Mouse (Mus musculus): ENCODE data around the gene Exosc7.

The Exosc7 gene

DNA sequence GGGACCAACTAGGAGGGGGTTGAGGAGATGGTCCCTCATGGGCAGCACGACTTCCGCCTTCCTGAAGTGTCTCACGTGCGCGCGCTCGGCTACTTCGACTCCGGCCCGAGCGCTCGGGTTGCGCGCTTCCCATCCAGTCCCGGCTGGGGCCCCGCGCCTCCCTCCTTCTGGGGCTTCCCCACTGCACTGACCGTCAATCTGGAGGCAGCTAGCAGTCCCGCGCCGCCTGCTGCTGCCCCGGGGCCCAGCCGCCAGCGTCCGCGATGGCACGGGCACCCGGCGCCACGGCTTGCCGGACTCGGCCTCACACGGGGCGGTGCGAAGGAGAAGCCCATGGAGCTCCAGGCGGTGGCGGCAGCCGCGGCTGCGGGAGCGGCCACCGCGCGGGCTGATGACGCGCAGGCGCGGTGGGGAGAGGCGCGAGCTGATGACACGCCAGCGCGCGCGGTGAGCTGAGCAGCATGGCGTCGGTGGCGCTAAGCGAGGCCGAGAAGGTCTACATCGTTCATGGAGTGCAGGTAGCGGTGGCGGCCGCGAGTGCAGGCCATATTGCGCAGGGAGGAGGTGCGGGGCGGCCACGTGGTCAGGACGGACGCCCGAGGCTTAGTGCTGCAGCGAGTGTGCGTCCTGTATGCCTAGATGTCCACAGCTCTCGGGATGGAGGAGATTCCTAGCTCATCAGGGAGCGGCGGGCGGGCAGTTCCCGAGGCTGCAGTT, at the start of gene Exosc7, which contains the start of gene Zdhhc3:
Gene Exosc7, plus strand, starts transcription at position 411 of the 717 bp plus-strand sequence.
Gene Zdhhc3, minus strand, starts transcription at position 401 of the 717 bp plus-strand sequence.
- peak; percentile 94 for DNase-seq (ENCODE audit: low read depth, low spot score)

DNA sequence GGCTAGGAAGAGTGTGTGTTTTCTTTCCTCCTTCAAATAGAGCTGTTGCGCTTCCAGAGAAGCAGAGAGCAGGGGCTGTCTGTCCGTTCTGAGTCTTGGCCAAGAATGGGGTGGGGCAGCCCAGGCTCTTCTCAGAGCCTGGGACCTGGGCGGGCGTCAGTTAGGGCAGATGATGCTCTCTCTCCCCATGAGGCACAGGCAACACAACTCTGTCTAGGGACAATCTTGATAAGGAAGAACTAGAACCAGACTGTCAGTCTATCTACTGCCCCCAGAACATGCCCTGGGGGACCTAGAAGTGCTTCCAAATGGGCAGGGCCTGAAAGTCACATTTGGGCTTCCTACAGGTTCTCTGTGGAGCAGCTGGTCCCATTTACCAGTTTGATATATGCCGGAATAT, 33.9 kb upstream of the Exosc7 start:
- DNase-seq (ENCODE audit: low read depth, low spot score): no peak

DNA sequence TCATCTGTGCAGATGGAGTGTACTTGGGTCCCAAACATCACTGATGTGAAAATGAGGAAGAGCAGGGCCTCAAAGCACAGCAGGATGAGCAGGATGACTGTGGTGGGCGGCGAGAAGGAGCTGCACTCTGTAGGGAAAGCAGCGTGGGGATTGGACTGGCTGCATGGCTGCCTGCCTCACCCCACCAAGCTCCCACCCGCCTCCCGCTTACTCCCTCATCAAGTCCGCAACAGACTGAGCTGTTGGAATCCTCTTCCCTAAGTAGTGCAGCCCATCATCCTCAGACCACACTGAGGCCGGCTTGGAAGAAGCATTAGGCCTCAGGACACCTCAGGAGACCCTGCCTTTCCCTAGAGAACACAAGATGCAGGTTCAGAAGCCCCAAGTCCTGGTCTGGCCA, 32.7 kb upstream of the Exosc7 start:
- DNase-seq (ENCODE audit: low read depth, low spot score): no peak

DNA sequence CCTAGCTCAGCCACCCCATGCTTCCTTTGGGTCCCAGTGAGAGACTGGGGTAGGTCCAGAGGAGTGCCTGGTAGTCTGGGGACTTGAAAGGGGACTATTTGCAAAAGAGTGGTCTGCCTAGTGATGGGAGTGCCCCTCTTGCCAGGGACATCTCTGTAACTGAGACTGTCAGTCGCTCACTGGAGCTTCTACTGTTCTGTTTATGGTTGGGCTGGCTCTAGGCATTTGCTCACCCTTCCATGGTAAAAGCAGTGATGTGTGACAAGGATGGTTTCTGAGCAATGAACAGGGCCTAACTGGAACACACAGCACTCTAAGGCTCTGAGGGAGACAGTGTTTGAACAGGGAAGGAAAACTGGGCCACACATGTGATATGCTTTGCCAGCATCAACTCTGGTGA, 32.2 kb upstream of the Exosc7 start:
- DNase-seq (ENCODE audit: low read depth, low spot score): no peak

DNA sequence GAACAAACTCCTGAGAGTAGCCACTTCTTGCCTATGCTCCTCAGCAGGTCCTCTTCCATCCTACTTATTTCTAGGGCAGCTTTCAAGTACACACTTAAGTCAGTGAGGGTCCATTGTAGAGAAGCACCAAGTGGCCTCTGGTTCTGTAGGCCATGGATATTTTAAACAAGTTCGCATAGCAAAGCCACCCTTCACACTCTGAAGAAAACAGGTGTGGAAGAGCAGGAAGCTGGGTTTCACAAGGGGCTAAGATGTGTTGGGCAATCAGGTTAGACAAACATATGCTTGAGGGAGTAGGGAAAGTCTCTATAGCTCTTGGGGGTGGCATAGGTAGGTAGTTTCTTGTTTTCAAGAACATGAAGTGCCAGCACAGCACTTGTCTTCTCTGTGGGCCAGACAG, 27.6 kb upstream of the Exosc7 start:
- no peak for DNase-seq (ENCODE audit: low read depth, low spot score)

DNA sequence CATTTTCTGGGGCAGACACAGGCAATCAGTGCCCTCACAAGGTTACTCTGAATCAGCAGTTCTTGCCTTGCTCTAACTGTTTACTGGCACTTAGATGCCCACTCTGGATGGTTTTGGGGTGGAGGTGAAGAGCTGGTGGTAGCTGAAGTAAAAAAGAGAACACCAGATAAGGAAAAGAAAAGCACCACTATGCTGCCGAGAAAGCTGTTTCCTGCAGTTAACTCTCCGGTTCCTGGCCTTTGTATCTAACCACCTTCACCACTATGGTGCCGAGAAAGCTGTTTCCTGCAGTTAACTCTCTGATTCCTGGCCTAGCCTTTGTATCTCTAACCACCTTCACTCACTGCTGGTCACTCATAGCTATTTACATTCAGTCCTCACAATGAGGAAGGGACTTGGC, 25.5 kb upstream of the Exosc7 start:
- DNase-seq (ENCODE audit: low read depth, low spot score): peak; percentile 30

DNA sequence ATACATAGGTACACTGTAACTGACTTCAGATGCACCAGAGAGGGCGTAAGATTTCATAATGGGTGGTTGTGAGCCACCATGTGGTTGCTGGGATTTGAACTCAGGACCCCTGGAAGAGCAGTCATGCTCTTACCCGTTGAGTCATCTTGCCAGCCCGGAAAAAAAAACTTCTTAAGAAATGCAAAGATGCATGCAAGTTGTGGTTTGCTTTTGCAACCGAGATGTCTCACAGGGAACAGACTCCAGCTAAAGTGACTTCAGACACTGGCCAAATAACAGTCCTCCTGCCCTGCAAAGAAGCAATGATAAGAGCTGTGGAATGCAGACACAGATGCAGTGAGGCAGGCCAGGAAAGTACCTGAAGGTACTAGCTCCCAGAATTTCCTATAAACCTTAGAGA, 22.2 kb upstream of the Exosc7 start:
- DNase-seq (ENCODE audit: low read depth, low spot score): no peak

DNA sequence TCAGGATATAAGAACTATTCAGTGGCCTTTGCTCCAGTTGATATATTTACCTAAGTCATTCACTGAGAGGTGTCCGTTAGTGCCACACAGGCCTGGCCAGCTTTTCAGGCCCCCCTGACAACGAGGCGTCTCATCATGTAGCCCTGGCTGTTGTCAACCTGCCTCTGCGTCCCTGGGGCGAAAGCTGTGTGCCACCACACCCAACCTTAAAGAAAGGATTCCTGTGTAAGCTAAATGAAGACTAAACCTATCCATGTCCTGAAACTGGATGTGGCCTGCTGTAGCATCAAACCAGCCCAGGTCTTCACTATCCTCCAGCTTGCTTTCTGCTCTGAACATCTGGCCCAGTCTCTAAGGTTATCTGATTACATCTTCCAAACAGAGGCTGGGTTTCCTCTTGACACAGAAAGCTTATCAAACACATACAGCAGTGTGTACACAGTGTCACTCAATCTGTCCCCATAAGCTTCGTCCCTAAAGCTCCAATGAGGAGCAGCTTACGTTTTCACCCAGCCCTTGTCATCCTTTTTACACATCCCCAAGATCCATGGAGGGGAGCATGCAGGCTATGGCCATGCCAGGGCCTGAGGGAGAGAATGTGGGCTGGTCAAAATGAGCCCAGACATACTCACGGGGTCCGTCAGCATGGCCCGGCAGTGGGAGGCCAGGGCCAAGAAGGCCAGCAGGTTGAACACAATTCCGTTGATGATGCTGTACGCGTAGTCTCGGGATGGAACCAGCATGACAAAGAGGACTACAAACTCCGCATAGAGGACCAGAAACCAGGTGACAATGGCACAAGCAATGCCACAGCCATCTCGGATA, 13.2 kb upstream of the Exosc7 start:
- no peak for DNase-seq (ENCODE audit: low read depth, low spot score)

DNA sequence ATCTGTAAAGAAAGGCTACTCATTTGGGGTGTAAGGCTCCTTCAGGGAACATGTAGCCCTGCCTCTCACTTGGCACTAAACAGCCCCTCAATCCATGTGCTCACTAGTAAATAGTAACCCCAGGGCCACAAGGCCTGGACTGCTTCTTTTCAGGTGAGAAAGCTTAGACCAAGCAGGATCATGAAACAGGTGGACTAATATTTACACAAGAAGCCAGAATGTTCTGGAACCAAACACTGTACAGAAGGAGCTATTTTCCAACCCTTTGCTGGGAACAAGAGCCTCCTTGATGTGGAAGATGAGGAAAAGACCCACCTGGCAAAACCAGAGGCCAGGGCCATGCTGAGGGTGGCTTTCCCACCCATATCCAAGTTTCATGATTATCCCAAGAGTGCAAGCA, 9.6 kb upstream of the Exosc7 start:
- no peak for DNase-seq (ENCODE audit: low read depth, low spot score)

DNA sequence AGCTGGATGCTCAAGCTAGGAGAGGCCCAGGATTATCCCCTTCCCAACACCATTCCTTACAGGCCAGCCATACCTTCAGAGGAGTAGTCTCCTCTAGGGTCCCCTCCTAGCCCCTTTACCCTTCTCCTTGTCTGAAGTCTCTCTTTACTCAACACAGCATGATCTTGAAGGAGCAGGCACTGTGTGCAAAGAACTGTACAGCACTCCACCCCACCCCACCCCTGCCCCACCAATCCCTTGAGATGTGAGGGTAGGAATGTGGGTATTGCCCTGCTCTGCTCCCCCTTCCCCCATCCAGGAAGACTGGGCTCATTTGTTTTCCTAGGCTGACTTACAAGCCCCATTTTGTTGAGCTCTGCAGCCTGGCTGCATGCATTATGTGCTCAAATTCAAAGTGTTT, 8.7 kb upstream of the Exosc7 start:
- no peak for DNase-seq (ENCODE audit: low read depth, low spot score)

DNA sequence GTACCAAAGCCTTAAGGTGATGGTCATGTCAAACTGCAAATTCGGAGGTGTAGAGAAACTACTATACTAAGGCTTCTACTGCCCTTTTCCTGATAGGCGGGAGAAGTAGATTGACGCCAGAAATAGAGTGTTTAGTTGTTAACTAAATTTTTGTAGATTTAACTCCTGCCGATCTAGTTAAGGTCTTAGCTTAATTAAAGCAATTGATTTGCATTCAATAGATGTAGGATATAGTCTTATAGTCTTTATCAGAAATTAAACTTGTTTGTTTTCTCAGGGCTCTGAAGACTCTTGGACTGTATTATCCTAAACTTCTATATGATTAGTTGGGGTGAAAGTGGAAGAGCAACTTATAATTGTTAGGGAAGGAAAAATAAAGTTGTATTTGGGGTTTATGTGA, 5.8 kb upstream of the Exosc7 start:
- no peak for DNase-seq (ENCODE audit: low read depth, low spot score)

DNA sequence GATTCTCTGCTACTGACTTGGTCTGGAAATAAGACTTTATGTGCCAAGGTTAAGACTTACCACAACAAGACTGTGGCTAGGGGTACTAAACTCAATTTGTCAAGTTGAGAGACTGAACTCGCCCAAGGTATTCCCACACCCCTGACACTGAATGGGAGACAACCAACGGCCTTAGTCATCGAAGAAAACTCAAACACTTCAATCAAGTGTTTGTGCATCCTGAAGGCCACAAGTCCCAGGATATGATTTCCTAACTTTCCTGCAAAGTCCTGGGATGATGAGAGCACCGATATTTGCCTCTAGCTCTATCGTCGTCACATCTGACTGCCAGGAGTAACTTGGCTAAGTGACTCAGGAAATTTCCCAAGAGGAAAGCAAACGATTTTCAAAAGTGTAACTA, 3.8 kb upstream of the Exosc7 start:
- DNase-seq (ENCODE audit: low read depth, low spot score): no peak

DNA sequence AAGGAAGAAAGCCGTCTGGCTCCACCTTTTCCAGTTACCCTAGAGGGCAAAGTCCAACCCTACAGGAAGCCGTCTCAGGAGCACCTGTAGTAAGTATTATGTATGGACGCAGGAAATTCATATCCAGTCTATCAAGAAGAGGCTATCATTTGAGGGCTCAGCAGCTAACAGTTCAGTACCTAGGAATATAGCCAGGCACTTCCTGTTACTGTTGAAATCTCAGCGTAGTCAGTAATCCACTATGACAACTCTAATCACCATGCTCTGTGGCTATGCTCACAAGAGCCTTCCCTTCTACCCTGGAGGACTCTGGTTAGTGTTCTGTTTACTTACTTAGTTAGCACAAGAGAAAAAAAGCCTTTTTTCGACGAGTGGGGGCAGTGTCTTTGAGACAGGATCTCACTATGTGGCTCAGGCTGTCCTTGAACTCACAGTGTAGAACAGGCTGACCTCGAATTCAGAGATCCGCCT, 1.2 kb upstream of the Exosc7 start:
- peak; percentile 38 for DNase-seq (ENCODE audit: low read depth, low spot score)

DNA sequence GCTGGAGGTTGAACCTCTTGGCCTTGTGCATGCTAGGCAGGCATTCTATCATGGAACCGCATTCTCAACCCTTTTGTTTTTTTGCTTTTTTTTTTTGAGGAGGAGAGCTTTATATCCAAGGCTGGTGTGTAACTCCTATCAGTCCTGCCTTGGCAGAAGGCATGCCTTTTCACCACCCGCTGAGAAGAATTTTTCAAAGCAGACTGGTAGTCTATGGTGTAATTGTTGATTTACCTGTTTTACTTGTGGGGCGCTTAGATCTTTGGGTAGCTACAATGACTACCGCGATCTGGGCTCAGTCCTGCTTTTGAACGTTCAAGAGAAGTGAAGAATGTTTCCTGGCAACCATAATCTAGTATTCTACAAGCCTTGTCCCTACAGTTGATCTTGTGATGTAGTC, 916 bp downstream of the Exosc7 start:
- no peak for DNase-seq (ENCODE audit: low read depth, low spot score)

DNA sequence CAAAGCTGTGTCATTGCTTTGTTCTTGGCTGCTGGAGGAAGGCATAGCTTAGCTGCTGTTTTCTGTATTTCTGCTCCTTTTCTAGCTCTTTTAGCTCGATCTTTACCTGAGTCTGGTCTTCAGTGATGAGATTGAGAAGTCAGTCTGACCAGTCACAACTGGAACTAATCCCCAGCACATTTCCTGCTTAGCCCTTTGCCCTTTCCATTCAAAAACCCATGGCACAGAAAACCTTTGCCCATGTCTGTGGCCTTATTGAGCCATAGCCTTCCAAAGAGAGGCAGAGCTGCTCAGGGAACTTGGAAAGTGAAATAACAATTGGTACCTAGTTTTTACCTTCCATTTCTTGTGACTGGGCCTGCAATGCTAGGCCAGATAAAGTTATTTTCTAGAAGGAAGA, 2.6 kb downstream of the Exosc7 start:
- no peak for DNase-seq (ENCODE audit: low read depth, low spot score)

DNA sequence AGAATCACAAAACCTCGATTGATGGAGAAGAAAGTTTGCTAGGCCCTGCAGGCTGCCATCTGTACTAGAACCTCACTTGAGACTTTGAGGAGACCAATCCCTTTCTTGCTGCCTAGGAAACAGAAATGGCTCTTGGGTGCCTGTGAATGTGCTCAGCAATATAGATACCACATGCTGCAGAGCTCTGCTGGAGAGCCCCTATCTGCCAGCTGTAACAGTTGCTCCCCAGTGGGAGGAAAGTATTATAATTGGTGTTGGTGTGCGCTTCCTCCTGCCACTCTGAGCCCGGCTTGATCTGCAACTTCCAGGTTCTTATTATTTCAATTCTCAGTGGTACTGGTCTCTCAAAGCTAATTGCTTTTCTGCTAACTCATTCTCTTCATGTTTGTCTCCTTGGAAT, 10.0 kb downstream of the Exosc7 start:
- DNase-seq (ENCODE audit: low read depth, low spot score): no peak

DNA sequence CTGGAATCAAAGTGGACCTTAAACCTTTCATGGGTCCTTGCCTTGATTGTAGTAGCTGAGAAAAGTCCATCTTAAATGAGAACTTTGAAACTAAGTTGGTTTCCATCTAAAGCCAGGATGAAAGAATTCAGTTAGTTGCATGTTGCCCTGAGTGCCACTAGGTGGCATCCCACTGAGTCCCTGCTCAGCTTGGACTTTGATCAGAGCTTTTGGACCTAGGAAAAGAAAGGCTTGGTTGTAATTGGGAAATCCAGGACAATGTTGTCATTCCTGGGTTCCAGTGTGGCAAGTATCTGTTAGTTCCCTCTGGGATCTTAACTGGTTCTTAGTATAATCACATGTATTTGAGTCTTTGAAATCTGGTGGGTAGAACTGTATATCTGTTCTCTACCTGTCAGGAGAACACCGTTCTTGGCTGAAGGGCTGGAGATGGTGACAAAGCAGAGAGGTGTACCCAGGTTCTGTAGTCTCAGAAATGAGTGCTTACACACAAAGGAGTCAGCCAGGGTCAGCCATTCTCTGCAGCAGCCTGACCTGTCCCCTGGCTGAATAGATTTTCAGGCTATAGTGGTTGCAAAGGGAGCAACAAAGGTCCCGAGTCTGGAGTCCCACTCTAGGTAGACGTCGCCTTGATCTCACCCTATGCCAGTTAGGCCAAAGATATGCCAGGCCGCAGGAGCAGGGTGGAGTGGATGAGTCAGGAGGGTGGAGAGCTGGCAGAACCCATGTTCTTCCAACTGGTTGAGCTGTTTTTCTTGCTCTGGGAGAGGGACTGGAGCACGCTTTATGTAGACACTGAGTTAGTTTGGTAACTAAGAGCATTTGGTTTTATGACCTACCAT, 10.8 kb downstream of the Exosc7 start:
- DNase-seq (ENCODE audit: low read depth, low spot score): peak; percentile 18

DNA sequence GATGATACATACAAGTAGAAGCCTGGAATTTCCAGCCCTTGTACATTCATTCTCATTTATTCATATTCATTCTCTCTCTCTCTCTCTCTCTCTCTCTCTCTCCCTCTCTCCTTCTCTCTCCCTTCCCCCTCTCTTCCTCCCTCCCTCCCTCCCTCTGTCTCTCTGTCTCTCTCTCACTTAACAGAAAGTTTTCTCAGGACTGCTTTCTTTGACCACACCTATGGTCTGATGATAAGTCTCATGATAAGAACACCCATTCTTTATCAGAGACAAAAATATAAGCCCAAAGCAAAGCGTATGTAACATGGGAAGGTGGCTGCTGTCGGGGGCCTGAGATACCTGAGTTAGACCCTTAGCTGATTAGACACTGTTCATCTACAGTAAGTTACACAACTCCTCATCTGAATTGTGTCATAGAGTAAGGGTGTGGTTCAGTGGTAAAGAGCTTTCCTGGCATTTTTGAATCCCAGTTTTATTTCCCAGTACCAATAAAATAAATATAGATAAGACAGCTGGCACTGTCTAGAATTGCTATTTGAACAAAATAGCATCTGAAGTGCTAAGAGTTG, 11.5 kb downstream of the Exosc7 start:
- no peak for DNase-seq (ENCODE audit: low read depth, low spot score)

DNA sequence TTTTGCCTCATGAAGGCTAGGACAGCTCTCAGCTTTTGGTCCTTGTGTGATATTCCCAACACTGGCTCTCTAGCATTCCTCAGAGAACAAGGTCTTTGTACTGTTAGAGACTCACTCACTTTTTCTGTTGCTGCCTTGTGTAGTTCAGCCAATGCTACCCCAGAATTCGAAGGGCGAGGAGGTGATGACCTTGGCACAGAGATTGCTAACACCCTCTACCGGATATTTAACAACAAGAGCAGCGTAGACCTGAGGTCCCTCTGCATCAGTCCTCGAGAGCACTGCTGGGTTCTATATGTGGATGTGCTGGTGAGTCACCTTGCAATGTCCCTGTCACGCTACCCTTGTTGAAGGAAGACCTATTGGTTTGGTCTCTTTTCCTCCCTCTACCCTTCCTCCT, 14.6 kb downstream of the Exosc7 start:
- DNase-seq (ENCODE audit: low read depth, low spot score): no peak

DNA sequence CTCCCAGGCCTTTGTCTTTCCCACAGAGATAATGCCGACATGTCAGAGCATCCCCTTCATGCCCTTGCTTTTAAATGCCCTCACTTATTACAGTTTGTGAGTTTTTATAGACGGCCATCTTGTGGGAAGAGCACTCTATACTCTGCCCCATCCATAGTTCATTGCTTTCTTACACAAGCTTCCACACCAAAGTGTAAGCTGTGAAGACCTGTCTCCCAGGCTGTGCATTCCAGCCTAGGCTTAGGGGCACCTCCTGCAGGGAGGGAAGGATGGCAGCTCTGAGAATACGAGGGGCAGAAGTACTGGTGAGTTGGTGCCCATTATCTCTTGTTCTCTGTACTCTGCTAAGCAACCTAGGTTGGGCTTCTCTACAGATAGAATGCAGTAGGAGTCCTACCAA, 20.0 kb downstream of the Exosc7 start:
- no peak for DNase-seq (ENCODE audit: low read depth, low spot score)

DNA sequence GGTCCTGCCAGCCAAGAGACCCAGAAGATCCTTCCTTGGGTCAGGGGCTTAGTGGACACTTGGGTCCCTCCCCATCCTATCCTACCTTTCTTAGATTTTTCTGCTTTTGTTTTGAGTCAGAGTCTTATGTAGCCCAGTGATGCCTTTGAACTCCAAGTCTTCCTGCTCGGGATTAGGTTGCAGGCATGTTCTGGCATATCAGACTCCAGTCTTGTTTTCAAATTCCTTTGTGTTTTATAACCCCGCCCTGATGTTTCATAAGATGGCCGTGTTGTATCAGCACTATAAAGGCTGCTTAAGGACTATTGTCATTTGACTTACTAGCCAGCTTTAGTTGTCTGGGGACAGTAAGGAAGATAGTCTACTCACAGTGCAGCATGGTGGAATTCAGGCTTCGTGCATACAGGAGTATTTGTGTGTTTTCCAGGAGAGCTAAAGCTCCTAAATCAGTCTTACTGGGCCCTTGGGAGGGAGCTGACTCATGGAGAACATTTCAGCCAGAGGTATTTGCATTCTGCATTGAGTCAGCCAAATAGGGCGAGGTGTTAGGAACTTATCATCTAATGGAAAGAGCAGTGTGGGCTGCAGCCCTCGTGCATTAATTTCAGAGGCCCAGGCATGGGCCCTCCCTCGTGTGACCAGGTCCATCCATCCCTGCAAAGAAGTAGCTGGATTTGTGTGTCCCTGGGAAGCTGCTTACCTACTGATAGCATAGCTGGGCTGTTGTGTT, 24.1 kb downstream of the Exosc7 start:
- DNase-seq (ENCODE audit: low read depth, low spot score): no peak
